11 mouse cellular contexts compared by ENCODE assay signal in genomic region chr1:61302570-61303071, GRCm38 (mm10).
DNase-seq lines count a peak whose midpoint lies in the region; ATAC-seq and TF ChIP-seq lines count a peak whose summit lies in the region.
"Had no signal": no experiment of that assay in that cellular context is flagged by ENCODE, and none has a peak within 500 bp of the region (broad histone marks: within the 10 kb centered on the region; RNA-seq: fewer than 3 reads in every experiment).

No protein-coding gene starts in this region.

- H3K27me3 ChIP-seq in forebrain, embryonic 12.5 days, result peaks cover 62% of the 10 kb centered on the region
- no peaks in the 10 kb centered on the region for H3K27me3 ChIP-seq in hindbrain, embryonic 15.5 days
- no peaks in the 10 kb centered on the region for H3K27me3 ChIP-seq in midbrain, embryonic 14.5 days (ENCODE audit: control insufficient read depth, insufficient read depth, low read length)
- H3K27me3 ChIP-seq in heart, adult 2 months (ENCODE audit: control insufficient read depth, insufficient read depth, low read length), result no peaks in the 10 kb centered on the region

- H3K9me3 ChIP-seq in forebrain, embryonic 12.5 days, result no peaks in the 10 kb centered on the region
- no peaks in the 10 kb centered on the region for H3K9me3 ChIP-seq in hindbrain, embryonic 15.5 days
- H3K9me3 ChIP-seq in midbrain, embryonic 14.5 days (ENCODE audit: control insufficient read depth, low read length), result no peaks in the 10 kb centered on the region

- H3K9ac ChIP-seq in forebrain, embryonic 12.5 days, result no peak overlapping the region
- no peak overlapping the region for H3K9ac ChIP-seq in hindbrain, embryonic 15.5 days
- H3K9ac ChIP-seq in midbrain, embryonic 14.5 days (replicated peaks; ENCODE audit: low read length), result no peak overlapping the region
- H3K9ac ChIP-seq in heart, adult 2 months (ENCODE audit: low read depth, low read length), result no peak overlapping the region

- no peak for TF ChIP-seq CTCF in heart, adult 2 months (IDR thresholded peaks at IDR 0.05)

- DNase-seq in embryo, embryonic 9.5 days (ENCODE audit: extremely low spot score), result peak; percentile 21
- peak; percentile 60 for DNase-seq in midbrain, embryonic 14.5 days
- DNase-seq in heart, adult 2 months, result no peak
- no peak for DNase-seq in cerebellum, postnatal 36 days
- DNase-seq in adrenal gland, postnatal 4 days (ENCODE audit: low spot score in 2 of 2), result no peak
- DNase-seq: gastrocnemius, postnatal 36 days; thymus, adult 2 months had no signal

- 7% methylated on average over 8 of the region's 8 CpGs for WGBS in forebrain, embryonic 12.5 days
- 28% methylated on average over 8 of the region's 8 CpGs for WGBS in hindbrain, embryonic 15.5 days
- WGBS in midbrain, embryonic 14.5 days, result 43% methylated on average over 8 of the region's 8 CpGs
- WGBS in heart, adult 2 months, result 94% methylated on average over 8 of the region's 8 CpGs

- H3K4me3 ChIP-seq in forebrain, embryonic 12.5 days (replicated peaks), result no peak overlapping the region
- H3K4me3 ChIP-seq in hindbrain, embryonic 15.5 days, result no peak overlapping the region
- H3K4me3 ChIP-seq in midbrain, embryonic 14.5 days (replicated peaks; ENCODE audit: low read depth, low read length), result no peak overlapping the region
- no peak overlapping the region for H3K4me3 ChIP-seq in heart, adult 2 months

- no peak for TF ChIP-seq POLR2A in heart, adult 2 months (IDR thresholded peaks at IDR 0.05; ENCODE audit: insufficient read depth, low read depth, low read length)

- H3K36me3 ChIP-seq in forebrain, embryonic 12.5 days (replicated peaks), result no peaks in the 10 kb centered on the region
- H3K36me3 ChIP-seq in hindbrain, embryonic 15.5 days, result no peaks in the 10 kb centered on the region
- H3K36me3 ChIP-seq in midbrain, embryonic 14.5 days (ENCODE audit: control insufficient read depth, insufficient read depth, low read length), result no peaks in the 10 kb centered on the region
- no peaks in the 10 kb centered on the region for H3K36me3 ChIP-seq in heart, adult 2 months (ENCODE audit: control insufficient read depth, insufficient read depth, low read length)

- peaks cover 51% of the 10 kb centered on the region for H3K4me1 ChIP-seq in forebrain, embryonic 12.5 days
- H3K4me1 ChIP-seq in hindbrain, embryonic 15.5 days (replicated peaks), result peaks cover 43% of the 10 kb centered on the region
- H3K4me1 ChIP-seq in midbrain, embryonic 14.5 days (ENCODE audit: control insufficient read depth, insufficient read depth, low read length), result peaks cover 42% of the 10 kb centered on the region
- H3K4me1 ChIP-seq in heart, adult 2 months (ENCODE audit: control insufficient read depth, insufficient read depth, low read length), result peaks cover 9% of the 10 kb centered on the region

- peak overlapping the region; percentile 77 for H3K27ac ChIP-seq in forebrain, embryonic 12.5 days
- no peak overlapping the region for H3K27ac ChIP-seq in hindbrain, embryonic 15.5 days (replicated peaks)
- H3K27ac ChIP-seq in midbrain, embryonic 14.5 days (replicated peaks; ENCODE audit: low read depth, low read length), result no peak overlapping the region
- H3K27ac ChIP-seq in heart, adult 2 months, result no peak overlapping the region

- peak; percentile 82 for ATAC-seq in forebrain, embryonic 12.5 days (ENCODE audit: low FRiP score)
- 0 out of 2 replicates have a peak, but pooled peaks have one; percentile 44 for ATAC-seq in hindbrain, embryonic 15.5 days (ENCODE audit: low FRiP score, low read depth)
- ATAC-seq in midbrain, embryonic 14.5 days (ENCODE audit: low FRiP score, low TSS enrichment), result peak; percentile 41; the same call in 1 of the 2 replicates
- ATAC-seq: lung, postnatal 0 days had no signal

- intact Hi-C loops in heart, adult 2 months (cut with DNase I), result no loop called here

- TF ChIP-seq EP300 in heart, adult 2 months (IDR thresholded peaks at IDR 0.05; ENCODE audit: insufficient read depth, low read depth, low read length), result no peak

- H3K4me2 ChIP-seq in forebrain, embryonic 12.5 days, result 0 out of 2 replicates have a peak overlapping the region, but pooled peaks have one; percentile 3
- no peak overlapping the region for H3K4me2 ChIP-seq in hindbrain, embryonic 15.5 days
- no peak overlapping the region for H3K4me2 ChIP-seq in midbrain, embryonic 14.5 days (ENCODE audit: low read length)
- H3K4me2 ChIP-seq: liver, embryonic 11.5 days had no signal

- no peaks in the 10 kb centered on the region for H3K79me2 ChIP-seq in heart, adult 2 months (replicated peaks; ENCODE audit: control insufficient read depth, insufficient read depth, low read length)

Comparison
In these comparisons a context has a peak if more than half of its experiments do, and no peak if none do; other contexts are left out.
1. DNase-seq: peak in embryo, embryonic 9.5 days (single experiment) and midbrain, embryonic 14.5 days (single experiment); none in heart, adult 2 months (0 of 2), cerebellum, postnatal 36 days (0 of 2) and adrenal gland, postnatal 4 days (0 of 2).
2. Peak in every context shown above with its lines, with median percentiles within 50 percentile points of each other: ATAC-seq.